ENCODE assay signal across 19 mouse cellular contexts in genomic region chr6:33136906-33137305, GRCm38 (mm10).
"Had no signal": no experiment of that assay in that cellular context is flagged by ENCODE, and none has a peak within 500 bp of the region (broad histone marks: within the 10 kb centered on the region; RNA-seq: fewer than 3 reads in every experiment).

No protein-coding gene starts in this region.

- H3K4me1 ChIP-seq: kidney, embryonic 15.5 days; limb, embryonic 10.5 days; limb, embryonic 13.5 days; liver, embryonic 13.5 days; midbrain, embryonic 15.5 days; neural tube, embryonic 15.5 days had no signal

- H3K4me2 ChIP-seq: kidney, embryonic 15.5 days; limb, embryonic 13.5 days; liver, embryonic 13.5 days; midbrain, embryonic 11.5 days; midbrain, embryonic 15.5 days; neural tube, embryonic 15.5 days had no signal

- H3K27ac ChIP-seq: kidney, embryonic 15.5 days; left cerebral cortex, adult 2 months; limb, embryonic 10.5 days; limb, embryonic 13.5 days; liver, embryonic 13.5 days; midbrain, embryonic 15.5 days; neural tube, embryonic 15.5 days had no signal

- ATAC-seq: midbrain, embryonic 15.5 days had no signal

- H3K9ac ChIP-seq: kidney, embryonic 15.5 days; limb, embryonic 13.5 days; liver, embryonic 13.5 days; midbrain, embryonic 15.5 days; neural tube, embryonic 15.5 days had no signal

- H3K27me3 ChIP-seq: kidney, embryonic 15.5 days; limb, embryonic 13.5 days; liver, embryonic 13.5 days; midbrain, embryonic 15.5 days; neural tube, embryonic 15.5 days had no signal

- H3K9me3 ChIP-seq: kidney, embryonic 15.5 days; limb, embryonic 10.5 days; limb, embryonic 13.5 days; liver, embryonic 13.5 days; midbrain, embryonic 15.5 days; neural tube, embryonic 15.5 days had no signal

- H3K36me3 ChIP-seq: kidney, embryonic 15.5 days; limb, embryonic 10.5 days; limb, embryonic 13.5 days; liver, embryonic 13.5 days; midbrain, embryonic 15.5 days; neural tube, embryonic 15.5 days had no signal

- H3K4me3 ChIP-seq: kidney, embryonic 15.5 days; left cerebral cortex, adult 2 months; limb, embryonic 10.5 days; limb, embryonic 13.5 days; liver, embryonic 13.5 days; midbrain, embryonic 15.5 days; myocyte; neural tube, embryonic 15.5 days had no signal

- DNase-seq: kidney, adult 2 months; kidney, postnatal 10 days; kidney, postnatal 36 days; layer of hippocampus, postnatal 36 days; liver; liver, embryonic 13.5 days; lung, adult 2 months; lung, postnatal 14 days; lung, postnatal 4 days; thymus, adult 18-20 months; thymus, postnatal 36 days had no signal
